Mouse (Mus musculus): Measurements from ENCODE around the gene Tnik. TPM values are rescaled to one million over a fixed set of nuclear protein-coding genes. Genes with fewer than 3 reads are reported as not detected.

Tnik gene
- total RNA-seq, 4 experiments from 2014 or later = 16.8 to 28.7 (median 22.4) TPM

GRCm38 (mm10) chr3:28542941-28543340 is 279.9 kb downstream of the Tnik start:
- DNase-seq (ENCODE audit: low spot score) = no peak

GRCm38 (mm10) chr3:28543380-28543984 is 280.5 kb downstream of the Tnik start:
- DNase-seq (ENCODE audit: low spot score) = peak; percentile 35

- no peak for DNase-seq (ENCODE audit: low spot score)
Measured at GRCm38 (mm10) chr3:28544345-28544869, 281.4 kb downstream of the Tnik start.

GRCm38 (mm10) chr3:28547965-28548730 is 285.1 kb downstream of the Tnik start:
- no peak for DNase-seq (ENCODE audit: low spot score)

GRCm38 (mm10) chr3:28549391-28549790 is 286.4 kb downstream of the Tnik start:
- no peak for DNase-seq (ENCODE audit: low spot score)

GRCm38 (mm10) chr3:28550497-28551093 is 287.6 kb downstream of the Tnik start:
- no peak for DNase-seq (ENCODE audit: low spot score)

- DNase-seq (ENCODE audit: low spot score) = no peak
Measured at GRCm38 (mm10) chr3:28551756-28552155, 288.7 kb downstream of the Tnik start.

- DNase-seq (ENCODE audit: low spot score) = no peak
Measured at GRCm38 (mm10) chr3:28554934-28555333, 291.9 kb downstream of the Tnik start.

- peak; percentile 19 for DNase-seq (ENCODE audit: low spot score)
Measured at GRCm38 (mm10) chr3:28555795-28556570, 293.0 kb downstream of the Tnik start.

GRCm38 (mm10) chr3:28558328-28558871 is 295.4 kb downstream of the Tnik start:
- no peak for DNase-seq (ENCODE audit: low spot score)

GRCm38 (mm10) chr3:28561408-28561807 is 298.4 kb downstream of the Tnik start:
- no peak for DNase-seq (ENCODE audit: low spot score)

- peak; percentile 16 for DNase-seq (ENCODE audit: low spot score)
Measured at GRCm38 (mm10) chr3:28562612-28563332, 299.8 kb downstream of the Tnik start.

GRCm38 (mm10) chr3:28564370-28565357 is 301.6 kb downstream of the Tnik start:
- no peak for DNase-seq (ENCODE audit: low spot score)

- no peak for DNase-seq (ENCODE audit: low spot score)
Measured at GRCm38 (mm10) chr3:28577301-28577700, 314.3 kb downstream of the Tnik start.

- DNase-seq (ENCODE audit: low spot score) = no peak
Measured at GRCm38 (mm10) chr3:28578950-28579615, 316.1 kb downstream of the Tnik start.

- DNase-seq (ENCODE audit: low spot score) = no peak
Measured at GRCm38 (mm10) chr3:28585750-28586465, 322.9 kb downstream of the Tnik start.

- DNase-seq (ENCODE audit: low spot score) = no peak
Measured at GRCm38 (mm10) chr3:28587808-28588207, 324.8 kb downstream of the Tnik start.

- DNase-seq (ENCODE audit: low spot score) = no peak
Measured at GRCm38 (mm10) chr3:28591345-28591744, 328.3 kb downstream of the Tnik start.

Data from heart, adult 8-10 months (tissue).